Mouse (Mus musculus): ENCODE measurements around the gene Uba1. TPM values are rescaled to one million over a fixed set of nuclear protein-coding genes. Genes with fewer than 3 reads are reported as not detected.

Gene Uba1
- total RNA-seq, 1 experiment, result 178 TPM

DNA sequence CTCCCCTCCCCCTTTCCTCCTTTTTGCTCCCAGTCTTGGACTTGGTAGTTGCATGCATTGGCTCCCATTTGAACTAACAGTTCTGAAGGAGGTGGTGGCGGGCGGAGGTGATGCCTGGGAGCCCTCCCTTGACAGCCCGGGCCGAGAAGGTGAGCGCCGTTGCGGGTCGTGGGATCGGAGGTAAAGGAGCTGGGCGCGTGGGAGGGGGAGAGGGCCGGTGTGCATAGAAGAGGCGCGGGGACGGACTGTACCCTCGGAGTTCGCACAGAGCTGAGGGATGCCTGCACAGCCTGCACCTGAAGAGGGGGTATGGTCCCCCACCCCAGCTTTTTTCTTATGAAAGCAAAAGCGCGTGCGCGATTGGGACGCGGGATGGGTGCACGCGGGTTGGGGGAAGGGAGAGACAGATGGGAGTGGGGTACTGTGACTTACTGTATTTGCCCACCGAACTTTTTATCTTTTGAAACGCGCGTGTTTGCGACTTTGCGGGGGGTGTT is 40.2 kb upstream of the Uba1 start:
- Histone ChIP-seq H3K4me3 (ENCODE audit: insufficient read depth in 1 of 2, low read depth in 1 of 2, low read length in 2 of 2, poor library complexity in 1 of 2, severe bottlenecking in 1 of 2) (peak overlapping the region; percentile 79 to 87), H3K36me3 (ENCODE audit: control insufficient read depth, insufficient read depth, low read length, poor library complexity, severe bottlenecking) (peaks cover 3% of the 10 kb centered on the region), H3K27ac (ENCODE audit: insufficient read depth, low read depth, low read length, poor library complexity, severe bottlenecking) (peak overlapping the region; percentile 61), H3K9me3 (ENCODE audit: control insufficient read depth, insufficient read depth, low read depth, low read length) (no peaks in the 10 kb centered on the region), H3K4me1 (ENCODE audit: control insufficient read depth in 2 of 2, insufficient read depth in 2 of 2, low read length in 2 of 2, poor library complexity in 1 of 2) (no peaks in the 10 kb centered on the region; a peak in 1 of 4 replicates), H3K9ac (ENCODE audit: insufficient read depth, low read depth, low read length, poor library complexity, severe bottlenecking) (peak overlapping the region; percentile 89)
- DNase-seq (ENCODE audit: low read depth, low spot score), result peak; percentile 4
- in situ Hi-C loops (cut with MboI; ENCODE audit: low sequenced_read_pairs in 2 of 2, unreplicated experiment in 2 of 2), result no loop called here
- TF ChIP-seq MAFK (IDR thresholded peaks at IDR 0.05; ENCODE audit: insufficient read depth, low read depth, low read length), result no peak
- no peak for TF ChIP-seq ZC3H11A (IDR thresholded peaks at IDR 0.05; ENCODE audit: borderline replicate concordance, low read depth, low read length)
- no peak for TF ChIP-seq CHD2 (IDR thresholded peaks at IDR 0.05; ENCODE audit: low read depth, low read length)
- TF ChIP-seq HCFC1 (IDR thresholded peaks at IDR 0.05; ENCODE audit: borderline replicate concordance, insufficient read depth, low read length), result no peak

DNA sequence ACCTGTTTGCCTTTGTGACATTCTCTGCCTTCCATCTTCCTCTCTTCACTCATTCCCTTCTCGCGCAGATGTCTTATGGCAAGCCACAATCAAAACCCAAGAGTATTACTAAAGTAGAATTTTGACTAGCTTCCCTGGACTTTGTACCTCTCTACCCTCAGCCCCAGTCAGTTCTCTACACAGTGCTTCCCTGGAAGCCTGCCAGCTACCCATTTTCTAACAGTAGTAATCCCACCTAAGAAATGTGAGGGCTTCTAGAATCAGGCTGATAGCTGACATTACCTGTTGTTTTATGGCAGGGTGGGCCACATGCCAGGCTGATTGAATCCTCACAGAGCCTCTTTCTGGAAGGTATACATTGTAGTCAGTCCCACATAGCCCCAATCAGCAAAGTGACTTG is 20.0 kb upstream of the Uba1 start:
- no peak for DNase-seq (ENCODE audit: low read depth, low spot score)
- Histone ChIP-seq H3K9me3 (ENCODE audit: control insufficient read depth, insufficient read depth, low read depth, low read length) (no peaks in the 10 kb centered on the region), H3K36me3 (ENCODE audit: control insufficient read depth, insufficient read depth, low read length, poor library complexity, severe bottlenecking) (peaks cover 43% of the 10 kb centered on the region), H3K4me1 (ENCODE audit: control insufficient read depth in 2 of 2, insufficient read depth in 2 of 2, low read length in 2 of 2, poor library complexity in 1 of 2) (no peaks in the 10 kb centered on the region), H3K4me3 (ENCODE audit: insufficient read depth in 1 of 2, low read depth in 1 of 2, low read length in 2 of 2, poor library complexity in 1 of 2, severe bottlenecking in 1 of 2) (no peak overlapping the region), H3K9ac (ENCODE audit: insufficient read depth, low read depth, low read length, poor library complexity, severe bottlenecking) (no peak overlapping the region), H3K27ac (ENCODE audit: insufficient read depth, low read depth, low read length, poor library complexity, severe bottlenecking) (no peak overlapping the region)
- in situ Hi-C loops (cut with MboI; ENCODE audit: low sequenced_read_pairs in 2 of 2, unreplicated experiment in 2 of 2), result no loop called here
- no peak for TF ChIP-seq MAFK (IDR thresholded peaks at IDR 0.05; ENCODE audit: insufficient read depth, low read depth, low read length)
- no peak for TF ChIP-seq ZNF384 (IDR thresholded peaks at IDR 0.05; ENCODE audit: low read depth, low read length)
- TF ChIP-seq ZC3H11A (IDR thresholded peaks at IDR 0.05; ENCODE audit: borderline replicate concordance, low read depth, low read length), result no peak
- no peak for TF ChIP-seq HCFC1 (IDR thresholded peaks at IDR 0.05; ENCODE audit: borderline replicate concordance, insufficient read depth, low read length)

DNA sequence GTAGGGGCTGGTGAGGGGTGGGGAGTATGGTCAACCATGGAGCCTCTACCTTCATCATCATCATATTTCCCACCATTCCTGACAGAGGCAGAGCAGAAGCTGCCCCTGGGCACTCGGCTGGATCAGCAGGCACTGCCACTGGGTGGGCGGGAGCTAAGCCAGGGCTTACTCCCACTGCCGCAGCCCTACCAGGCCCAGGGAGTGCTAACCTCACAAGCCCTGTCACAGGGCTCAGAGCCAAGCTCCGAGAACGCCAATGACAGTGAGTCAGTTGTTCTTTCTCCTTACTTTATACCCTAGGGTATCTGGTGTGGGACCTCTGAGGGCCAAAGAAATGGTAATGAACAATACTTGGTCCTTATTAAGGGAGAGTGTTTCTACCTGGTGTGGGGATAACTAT is 13.3 kb upstream of the Uba1 start:
- Histone ChIP-seq H3K4me3 (ENCODE audit: insufficient read depth in 1 of 2, low read depth in 1 of 2, low read length in 2 of 2, poor library complexity in 1 of 2, severe bottlenecking in 1 of 2) (no peak overlapping the region), H3K4me1 (ENCODE audit: control insufficient read depth in 2 of 2, insufficient read depth in 2 of 2, low read length in 2 of 2, poor library complexity in 1 of 2) (no peaks in the 10 kb centered on the region), H3K36me3 (ENCODE audit: control insufficient read depth, insufficient read depth, low read length, poor library complexity, severe bottlenecking) (peaks cover 56% of the 10 kb centered on the region), H3K9ac (ENCODE audit: insufficient read depth, low read depth, low read length, poor library complexity, severe bottlenecking) (no peak overlapping the region), H3K27ac (ENCODE audit: insufficient read depth, low read depth, low read length, poor library complexity, severe bottlenecking) (no peak overlapping the region), H3K9me3 (ENCODE audit: control insufficient read depth, insufficient read depth, low read depth, low read length) (no peaks in the 10 kb centered on the region)
- TF ChIP-seq ZNF384 (IDR thresholded peaks at IDR 0.05; ENCODE audit: low read depth, low read length) (no peak), HCFC1 (IDR thresholded peaks at IDR 0.05; ENCODE audit: borderline replicate concordance, insufficient read depth, low read length) (no peak), ZC3H11A (IDR thresholded peaks at IDR 0.05; ENCODE audit: borderline replicate concordance, low read depth, low read length) (no peak), MAFK (IDR thresholded peaks at IDR 0.05; ENCODE audit: insufficient read depth, low read depth, low read length) (no peak)
- in situ Hi-C loops (cut with MboI; ENCODE audit: low sequenced_read_pairs in 2 of 2, unreplicated experiment in 2 of 2), result no loop called here
- no peak for DNase-seq (ENCODE audit: low read depth, low spot score)

DNA sequence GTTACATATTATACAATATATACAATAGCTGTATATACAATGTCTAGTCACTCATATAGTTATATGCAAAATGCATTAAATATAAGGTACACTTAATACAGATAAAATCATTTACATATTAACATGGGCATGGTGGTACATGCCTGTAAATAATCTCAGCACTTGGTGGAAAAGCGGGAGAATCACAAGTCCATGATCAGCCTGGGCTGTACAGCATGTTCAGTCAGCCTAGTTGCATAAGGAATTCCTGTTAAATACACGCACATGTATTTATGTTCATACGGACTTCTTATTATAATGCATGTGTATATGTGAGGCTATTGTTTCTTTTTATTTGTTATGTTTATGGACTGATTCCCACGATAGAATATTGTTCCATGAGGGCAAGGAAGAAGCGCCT is 533 bp upstream of the Uba1 start:
- Histone ChIP-seq H3K9me3 (ENCODE audit: control insufficient read depth, insufficient read depth, low read depth, low read length) (no peaks in the 10 kb centered on the region), H3K27ac (ENCODE audit: insufficient read depth, low read depth, low read length, poor library complexity, severe bottlenecking) (no peak overlapping the region), H3K36me3 (ENCODE audit: control insufficient read depth, insufficient read depth, low read length, poor library complexity, severe bottlenecking) (no peaks in the 10 kb centered on the region; the same call in 1 of the 2 replicates), H3K9ac (ENCODE audit: insufficient read depth, low read depth, low read length, poor library complexity, severe bottlenecking) (no peak overlapping the region), H3K4me3 (ENCODE audit: insufficient read depth in 1 of 2, low read depth in 1 of 2, low read length in 2 of 2, poor library complexity in 1 of 2, severe bottlenecking in 1 of 2) (peak overlapping the region; percentile 60 to 80; a peak in 3 of 4 replicates), H3K4me1 (ENCODE audit: control insufficient read depth in 2 of 2, insufficient read depth in 2 of 2, low read length in 2 of 2, poor library complexity in 1 of 2) (no peaks in the 10 kb centered on the region)
- in situ Hi-C loops (cut with MboI; ENCODE audit: low sequenced_read_pairs in 2 of 2, unreplicated experiment in 2 of 2), result no loop called here
- no peak for DNase-seq (ENCODE audit: low read depth, low spot score)
- TF ChIP-seq ZC3H11A (IDR thresholded peaks at IDR 0.05; ENCODE audit: borderline replicate concordance, low read depth, low read length) (no peak), CHD2 (IDR thresholded peaks at IDR 0.05; ENCODE audit: low read depth, low read length) (no peak), ZNF384 (IDR thresholded peaks at IDR 0.05; ENCODE audit: low read depth, low read length) (no peak), MAFK (IDR thresholded peaks at IDR 0.05; ENCODE audit: insufficient read depth, low read depth, low read length) (no peak), HCFC1 (IDR thresholded peaks at IDR 0.05; ENCODE audit: borderline replicate concordance, insufficient read depth, low read length) (no peak)

DNA sequence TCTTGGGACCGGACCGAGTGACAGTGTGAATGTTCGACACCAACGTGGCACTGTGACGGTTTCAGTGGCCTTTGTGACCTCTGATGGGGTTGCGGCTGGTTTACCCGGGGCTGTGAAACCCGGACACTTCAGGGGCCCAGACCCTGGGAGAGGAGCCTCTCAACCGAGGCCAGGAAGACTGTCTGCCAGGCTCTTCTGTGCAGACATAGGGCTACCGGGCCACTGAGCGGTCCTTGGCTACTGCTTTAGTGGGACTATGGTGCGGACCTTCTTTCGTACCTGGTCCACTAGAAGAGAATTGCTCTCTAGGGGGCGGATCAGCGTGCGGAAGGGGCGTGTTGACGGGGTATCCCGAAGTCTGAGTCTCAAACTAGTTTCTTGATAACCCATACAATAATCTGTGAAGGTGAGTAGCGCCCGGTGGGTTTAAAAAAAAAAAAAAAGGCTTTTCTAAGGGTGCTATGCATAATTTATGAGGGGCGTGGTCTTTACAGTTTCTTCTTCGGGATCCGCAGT is 823 bp downstream of the Uba1 start:
- peak overlapping the region; percentile 78 to 80 for H3K4me3 ChIP-seq (ENCODE audit: insufficient read depth in 1 of 2, low read depth in 1 of 2, low read length in 2 of 2, poor library complexity in 1 of 2, severe bottlenecking in 1 of 2)
- no peaks in the 10 kb centered on the region for H3K4me1 ChIP-seq (ENCODE audit: control insufficient read depth in 2 of 2, insufficient read depth in 2 of 2, low read length in 2 of 2, poor library complexity in 1 of 2)
- peak overlapping the region; percentile 84 for H3K9ac ChIP-seq (ENCODE audit: insufficient read depth, low read depth, low read length, poor library complexity, severe bottlenecking)
- in situ Hi-C loops (cut with MboI; ENCODE audit: low sequenced_read_pairs in 2 of 2, unreplicated experiment in 2 of 2), result no loop called here
- H3K36me3 ChIP-seq (ENCODE audit: control insufficient read depth, insufficient read depth, low read length, poor library complexity, severe bottlenecking), result no peaks in the 10 kb centered on the region; the same call in 1 of the 2 replicates
- DNase-seq (ENCODE audit: low read depth, low spot score), result no peak
- H3K27ac ChIP-seq (ENCODE audit: insufficient read depth, low read depth, low read length, poor library complexity, severe bottlenecking), result no peak overlapping the region
- TF ChIP-seq CHD2 (IDR thresholded peaks at IDR 0.05; ENCODE audit: low read depth, low read length), result no peak
- peak; percentile 69; the same call in 1 of the 2 replicates for TF ChIP-seq ZNF384 (IDR thresholded peaks at IDR 0.05; ENCODE audit: low read depth, low read length)
- H3K9me3 ChIP-seq (ENCODE audit: control insufficient read depth, insufficient read depth, low read depth, low read length), result no peaks in the 10 kb centered on the region
